Mouse (Mus musculus): ENCODE measurements at regions not wholly inside any gene's neighbourhood (a gene's known extent, or its start where the extent isn't known, plus 50 kb on each side); places are given as distances from the start of the nearest gene placed in this dataset.
A peak's percentile ranks its signal among the peaks of the same experiment; 100 is the strongest.

DNA sequence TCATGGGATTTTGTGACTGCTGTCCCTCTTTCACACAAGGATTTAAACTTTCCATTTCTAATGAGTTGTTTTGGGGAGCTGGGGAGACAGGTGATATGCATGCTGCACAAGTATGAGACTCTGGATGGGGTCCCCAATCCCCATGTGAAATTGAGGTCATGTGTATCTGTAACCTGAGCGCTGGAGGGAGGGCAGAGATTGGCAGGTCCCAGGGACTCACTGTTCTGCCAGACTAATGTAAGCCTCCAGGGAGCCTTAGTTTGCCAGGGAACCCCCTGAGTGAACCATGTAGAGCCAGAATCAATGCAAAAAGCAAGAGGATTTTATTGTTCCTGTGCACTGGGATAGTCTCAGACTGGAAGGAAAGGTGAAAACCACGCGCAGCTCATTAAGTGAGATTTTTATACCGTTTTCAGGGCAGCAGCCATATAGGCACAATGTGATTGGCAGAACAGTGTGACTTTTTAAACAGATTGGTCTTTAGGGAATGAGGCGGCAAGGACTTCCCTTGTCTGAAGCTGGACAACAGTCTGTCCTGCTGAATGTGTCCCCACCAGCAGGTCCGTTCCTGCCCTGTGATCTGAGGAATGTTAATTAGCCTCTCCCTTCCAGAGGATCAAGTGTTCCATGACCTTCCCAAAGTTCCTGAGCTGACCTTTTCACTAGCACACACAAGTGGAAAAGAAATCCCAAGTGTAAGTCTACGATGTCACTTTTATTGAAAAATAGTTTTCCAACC is 59.9 kb upstream of the Oxgr1 start:
- DNase-seq (ENCODE audit: low spot score) = no peak

- DNase-seq (ENCODE audit: low spot score) = no peak
These were observed 60.5 kb upstream of the Oxgr1 start for GRCm38 (mm10) chr14:120102749-120103142.

DNA sequence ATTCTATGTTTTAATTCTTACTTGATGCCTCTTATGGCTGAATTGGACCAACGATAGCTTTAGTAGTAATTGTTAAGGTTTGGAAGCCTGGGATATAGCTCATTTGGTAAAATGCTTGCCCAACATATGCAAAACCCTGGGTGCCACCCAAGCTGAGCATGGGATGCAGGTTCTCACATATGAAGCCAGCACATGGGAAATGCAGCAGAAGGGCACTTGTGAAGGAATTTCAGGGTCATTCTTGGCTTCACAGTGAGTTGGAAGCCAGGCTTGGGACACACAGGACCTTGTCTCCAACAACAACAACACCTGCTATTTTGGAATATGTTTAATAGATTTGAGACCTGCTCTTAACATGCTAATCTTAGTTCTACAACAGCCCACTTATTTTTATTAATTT is 67.6 kb upstream of the Oxgr1 start:
- DNase-seq (ENCODE audit: low spot score) = no peak

DNA sequence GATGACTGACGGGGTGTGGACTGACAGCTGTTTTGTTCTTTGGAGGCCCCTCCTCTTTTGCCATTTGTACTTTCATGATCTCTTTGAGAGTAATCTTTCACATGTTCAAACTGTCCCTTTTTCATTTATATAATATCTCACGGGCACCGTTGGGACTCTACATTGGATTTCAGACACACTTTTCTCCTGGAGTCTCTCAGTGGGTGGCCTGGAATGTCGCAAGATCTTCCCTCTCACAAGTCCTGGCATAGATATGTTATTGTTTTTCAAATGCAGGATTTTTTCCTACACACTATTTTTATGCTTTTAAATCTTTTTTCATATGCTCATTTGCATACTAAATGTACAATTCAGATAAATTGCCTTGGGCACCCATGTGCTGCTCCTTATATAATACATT is 71.1 kb upstream of the Oxgr1 start:
- no peak for DNase-seq (ENCODE audit: low spot score)

DNA sequence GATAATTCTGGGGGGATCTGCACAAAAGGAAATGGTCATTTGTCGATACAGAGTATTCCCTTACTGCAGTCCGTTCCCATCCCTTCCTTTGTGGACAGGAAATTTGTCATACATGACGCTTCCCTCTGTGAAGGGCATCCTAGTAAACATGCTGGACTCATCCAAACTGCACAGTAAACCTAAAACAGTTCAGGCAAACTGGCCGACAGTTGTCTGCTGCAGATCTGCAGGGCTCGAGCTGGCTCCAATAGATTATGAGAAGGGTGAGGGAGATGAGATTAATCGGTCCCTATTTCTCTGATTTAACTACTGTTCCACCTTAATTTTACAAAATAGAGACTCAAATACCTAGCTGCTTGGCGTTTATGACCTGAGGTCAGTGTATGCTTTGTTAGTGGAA is 76.3 kb upstream of the Oxgr1 start:
- no peak for DNase-seq (ENCODE audit: low spot score)

- DNase-seq (ENCODE audit: low spot score) = no peak
These were observed 76.9 kb upstream of the Oxgr1 start for GRCm38 (mm10) chr14:120119094-120119501.

DNA sequence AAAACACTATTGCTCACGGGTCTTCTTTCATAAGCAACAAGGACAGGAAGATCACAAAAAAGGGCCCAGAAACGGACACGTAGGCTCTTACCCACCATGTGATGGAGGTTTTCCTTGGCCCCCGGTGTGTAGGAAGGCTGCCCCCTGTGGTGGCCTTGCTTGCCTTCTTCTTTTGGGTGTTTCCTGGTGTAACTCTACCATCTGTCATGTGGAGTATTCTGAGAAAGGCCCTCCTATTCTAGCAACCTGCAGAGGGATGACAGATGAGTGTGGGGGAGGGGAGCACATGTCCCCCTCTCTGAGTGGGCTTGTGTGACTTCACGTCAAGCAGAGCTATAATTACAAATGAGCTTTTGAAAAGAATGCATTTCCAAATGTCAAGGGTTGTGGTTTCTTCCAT is 77.3 kb upstream of the Oxgr1 start:
- DNase-seq (ENCODE audit: low spot score) = no peak

DNA sequence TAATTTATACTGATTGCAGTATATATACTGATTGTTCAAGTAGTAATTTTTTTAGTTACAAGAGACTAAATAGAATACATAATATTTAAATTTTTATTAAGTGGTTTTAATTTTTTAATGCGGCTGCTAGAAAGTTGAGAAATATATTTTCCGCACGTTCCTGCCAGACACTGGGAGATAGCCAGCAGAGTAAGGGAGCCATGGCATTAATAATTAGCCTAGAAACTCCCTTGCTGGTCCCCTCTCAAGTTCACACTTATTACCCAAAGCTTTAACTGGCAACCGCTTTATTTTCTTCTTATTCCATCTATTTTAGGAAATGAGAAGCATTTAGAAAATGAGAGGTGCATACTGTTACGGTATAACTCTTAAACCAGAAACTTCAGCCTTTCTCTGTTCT is 78.0 kb upstream of the Oxgr1 start:
- no peak for DNase-seq (ENCODE audit: low spot score)

DNA sequence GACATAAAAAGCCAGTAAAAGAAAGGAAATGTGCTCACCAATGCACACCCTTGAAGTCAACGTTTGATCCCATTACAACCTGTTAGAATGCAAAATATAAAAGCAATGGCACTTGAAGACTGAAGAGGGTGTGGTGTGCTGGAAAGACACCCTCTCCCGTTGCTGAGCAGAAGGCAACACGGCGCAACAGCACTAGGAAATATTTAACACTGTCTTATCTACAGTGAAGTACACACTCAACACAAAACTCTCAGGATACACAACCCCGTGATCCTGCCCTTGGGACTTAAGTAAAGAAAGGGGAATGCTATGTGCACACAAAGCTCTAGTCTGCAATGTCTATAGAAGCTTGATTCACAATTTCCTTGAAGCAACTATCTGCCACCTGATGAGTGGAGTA is 83.1 kb upstream of the Oxgr1 start:
- DNase-seq (ENCODE audit: low spot score) = peak; percentile 17

DNA sequence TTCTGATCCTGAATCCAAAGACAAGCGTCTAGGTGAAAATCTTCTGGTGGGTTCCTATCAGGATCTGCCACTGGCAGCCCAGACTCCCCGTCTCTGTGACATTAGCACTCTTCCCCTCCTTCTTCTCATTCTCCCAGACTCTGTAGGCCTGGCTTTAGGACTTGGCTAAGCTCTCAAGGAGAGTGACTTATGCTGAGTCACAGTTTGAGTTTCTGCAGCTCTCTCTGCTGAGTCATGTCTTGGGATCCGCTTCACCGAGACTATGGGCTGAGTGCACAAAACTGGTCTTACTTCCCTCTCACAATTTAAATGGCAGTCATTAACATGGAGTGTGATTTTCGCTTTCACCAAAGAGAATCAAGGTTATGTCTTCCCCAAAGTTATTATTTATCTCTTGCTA is 85.2 kb upstream of the Oxgr1 start:
- no peak for DNase-seq (ENCODE audit: low spot score)

- DNase-seq (ENCODE audit: low spot score) = no peak
These were observed 92.2 kb upstream of the Oxgr1 start for GRCm38 (mm10) chr14:120134346-120135008.

GRCm38 (mm10) chr14:120135198-120135597 is 93.0 kb upstream of the Oxgr1 start:
- DNase-seq (ENCODE audit: low spot score) = no peak

GRCm38 (mm10) chr14:120136736-120137135 is 94.5 kb upstream of the Oxgr1 start:
- no peak for DNase-seq (ENCODE audit: low spot score)

GRCm38 (mm10) chr14:120137680-120138136 is 95.5 kb upstream of the Oxgr1 start:
- peak; percentile 93 for DNase-seq (ENCODE audit: low spot score)

GRCm38 (mm10) chr14:120138546-120138945 is 96.3 kb upstream of the Oxgr1 start:
- no peak for DNase-seq (ENCODE audit: low spot score)

GRCm38 (mm10) chr14:120139256-120139655 is 97.0 kb upstream of the Oxgr1 start:
- no peak for DNase-seq (ENCODE audit: low spot score)

GRCm38 (mm10) chr14:120139671-120140071 is 97.4 kb upstream of the Oxgr1 start:
- DNase-seq (ENCODE audit: low spot score) = no peak

DNA sequence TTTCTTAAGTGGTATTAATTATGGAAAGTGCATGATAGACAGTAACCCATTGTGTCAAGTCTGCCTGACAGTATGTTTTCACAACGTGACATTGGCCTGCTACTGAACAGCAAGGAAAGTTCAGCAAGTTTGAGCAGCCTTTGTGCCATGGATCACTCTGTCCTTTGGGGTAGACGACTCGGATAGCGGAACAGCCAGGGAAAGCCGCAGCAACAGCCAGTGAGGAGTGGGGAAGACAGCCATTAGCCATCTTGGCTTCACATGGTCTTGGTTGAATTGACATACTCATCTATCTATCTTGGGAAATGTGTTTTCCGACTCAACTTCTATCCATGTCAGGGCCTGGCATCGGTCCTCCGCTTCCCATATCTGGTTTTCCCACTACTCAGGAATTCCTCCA is 98.0 kb upstream of the Oxgr1 start:
- no peak for DNase-seq (ENCODE audit: low spot score)

DNA sequence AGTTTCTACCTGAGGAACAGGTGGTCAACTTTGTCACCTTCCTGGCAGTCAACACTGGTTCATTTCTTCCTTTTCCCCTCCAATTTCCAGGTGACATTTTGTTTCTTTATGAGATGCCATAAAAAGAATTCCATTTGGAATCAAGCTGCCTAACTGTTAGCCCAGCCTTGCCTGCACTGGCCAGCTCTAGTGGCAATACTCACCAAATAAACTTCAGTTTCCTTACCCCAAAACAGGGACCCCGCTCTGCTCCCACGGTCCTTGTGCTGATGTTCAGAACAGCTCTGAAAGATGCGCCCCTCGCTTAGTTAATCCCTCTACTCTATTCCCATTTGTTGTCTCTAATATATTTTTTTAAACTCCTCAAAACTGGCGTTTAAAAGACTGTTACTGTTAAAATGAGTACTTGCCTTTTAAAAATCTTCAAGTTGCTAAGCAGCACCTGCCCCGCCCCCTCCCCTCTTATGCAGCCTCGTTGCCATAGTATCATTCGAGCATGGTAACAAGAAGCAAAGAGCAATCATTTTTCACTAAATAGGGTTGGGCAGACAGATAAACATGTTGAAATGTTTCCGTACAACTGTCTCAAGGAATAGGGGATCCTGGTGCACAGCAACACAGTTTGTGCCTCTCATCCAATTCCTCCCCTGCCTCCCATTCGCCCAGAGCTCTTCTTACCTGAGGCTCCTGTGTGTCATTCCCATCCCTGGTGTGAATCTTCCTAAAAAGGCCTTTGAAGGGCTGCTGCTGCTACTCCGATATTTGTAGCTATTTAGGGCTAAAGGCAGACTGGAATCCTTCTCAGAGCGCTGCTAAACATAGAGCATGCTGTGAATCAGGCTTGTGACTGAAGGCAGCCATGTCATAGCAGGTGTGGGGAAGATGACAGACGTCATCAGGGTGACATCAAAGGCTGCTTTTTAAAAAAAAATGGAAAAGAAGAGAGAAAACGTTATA is 98.8 kb upstream of the Oxgr1 start:
- DNase-seq (ENCODE audit: low spot score) = no peak

GRCm38 (mm10) chr14:120142281-120142680 is 100.0 kb upstream of the Oxgr1 start:
- no peak for DNase-seq (ENCODE audit: low spot score)

DNA sequence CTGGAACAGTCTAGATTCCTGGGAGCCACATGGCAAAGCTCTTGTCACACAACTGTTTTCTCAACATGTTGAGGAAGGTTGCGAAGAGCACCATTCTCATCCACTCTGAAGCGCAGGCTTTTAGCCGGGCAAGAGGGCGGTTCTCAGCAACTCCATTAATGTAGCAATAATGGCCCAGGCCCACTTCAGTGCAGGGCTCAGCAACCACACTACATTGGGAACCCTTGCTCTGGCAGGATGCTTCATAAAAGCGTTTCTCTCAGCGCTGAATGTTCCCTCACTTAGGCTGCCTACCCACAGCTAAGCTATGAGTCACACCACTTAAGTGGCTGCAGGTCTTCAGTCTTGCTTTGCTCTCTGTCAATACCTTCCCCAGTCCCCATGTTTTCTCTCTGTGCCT is 102.2 kb upstream of the Oxgr1 start:
- DNase-seq (ENCODE audit: low spot score) = no peak

GRCm38 (mm10) chr14:120146312-120146711 is 104.1 kb upstream of the Oxgr1 start:
- DNase-seq (ENCODE audit: low spot score) = no peak

All from lung, postnatal 25 days (tissue).